ENCODE assay signal across 20 mouse cellular contexts in the genomic region with DNA sequence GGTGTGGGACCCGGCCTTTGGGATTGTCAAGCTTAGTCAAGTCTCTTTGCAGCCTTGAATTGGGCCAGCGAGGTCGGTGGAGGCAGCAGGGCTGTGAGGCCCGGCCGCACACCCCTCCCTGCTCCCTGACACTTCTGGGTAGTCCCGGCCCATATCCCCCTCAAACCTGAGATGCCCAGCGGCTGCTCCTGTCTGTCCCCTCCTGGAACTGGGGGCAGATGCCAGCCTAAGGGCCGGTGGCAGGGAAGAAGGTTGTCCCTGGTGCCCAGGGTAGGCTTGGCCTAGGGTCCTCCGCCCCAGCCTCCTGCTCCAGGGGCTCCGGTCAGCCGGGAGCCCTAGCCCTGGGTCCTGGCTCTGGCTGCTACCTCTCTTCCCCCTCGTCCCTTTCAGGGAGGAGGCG. TPM values are rescaled to one million over a fixed set of nuclear protein-coding genes. Genes with fewer than 3 reads are reported as not detected.
"Had no signal": no experiment of that assay in that cellular context is flagged by ENCODE, and none has a peak within 500 bp of the region (broad histone marks: within the 10 kb centered on the region; RNA-seq: fewer than 3 reads in every experiment).

No protein-coding gene starts in this region.

- H3K27me3 ChIP-seq: limb, embryonic 13.5 days had no signal

- H3K9me3 ChIP-seq: limb, embryonic 13.5 days had no signal

- H3K27ac ChIP-seq: left cerebral cortex, adult 2 months; limb, embryonic 13.5 days; liver, embryonic 14.5 days had no signal

- H3K4me2 ChIP-seq: limb, embryonic 13.5 days; midbrain, embryonic 11.5 days had no signal

- DNase-seq: kidney, adult 18-20 months; kidney, adult 9 months; kidney, postnatal 14 days; kidney, postnatal 4 days; layer of hippocampus, adult 9-11 months; lung, adult 2 months; lung, postnatal 14 days; lung, postnatal 4 days; midbrain, embryonic 14.5 days; thymus, postnatal 36 days had no signal

- H3K9ac ChIP-seq: limb, embryonic 13.5 days; liver, embryonic 14.5 days had no signal

- H3K4me3 ChIP-seq: left cerebral cortex, adult 2 months; limb, embryonic 13.5 days had no signal

- ATAC-seq: intestine, embryonic 16.5 days had no signal

RNA-seq across cellular contexts. Expression of gene Ddn, which starts 24.8 kb away (rescaled TPM):
- polyA plus RNA-seq: intestine, embryonic 16.5 days; lung, embryonic 16.5 days; stomach, embryonic 14.5 days had no signal

RNA-seq across cellular contexts. Expression of gene Wnt1, which starts 44.4 kb away (rescaled TPM):
- polyA plus RNA-seq: intestine, embryonic 16.5 days; kidney, embryonic 16.5 days; limb, embryonic 13.5 days; liver, embryonic 14.5 days; lung, adult 2 months; lung, embryonic 16.5 days; stomach, embryonic 14.5 days; thymus, postnatal 0 days had no signal

RNA-seq across cellular contexts. Expression of gene Wnt10b, which starts 56.1 kb away (rescaled TPM):
- polyA plus RNA-seq: midbrain, embryonic 14.5 days; midbrain, postnatal 0 days; stomach, embryonic 14.5 days had no signal
